Mouse (Mus musculus) hindbrain, embryonic 14.5 days (tissue): ENCODE measurements around the gene Ifi47. TPM values are rescaled to one million over a fixed set of nuclear protein-coding genes. Genes with fewer than 3 reads are reported as not detected.
"Not testable (repeated sequence)": the region's sequence is repeated elsewhere in the genome, so short reads cannot be mapped to it uniquely, and the experiment has no call there.

Experiments
- ATAC-seq: fragments of 200-750 bp; cut with Nextera tagmentation; 2 replicates; pipeline ENCODE4 v1.8.0; 2017; ENCODE audit warnings: moderate number of reproducible peaks, mild to moderate bottlenecking, moderate TSS enrichment, moderate library complexity; ENCODE audit not compliant: low FRiP score
- DNase-seq: peaks from one replicate; pipeline ENCODE4 v3.0.0-alpha.2; 2015; ENCODE audit warnings: low spot score
- H3K27ac ChIP-seq: fragments of 300-500 bp; sonication (generic); 2 replicates; pipeline ENCODE4 v1.5.1; 2014; ENCODE audit warnings: mild to moderate bottlenecking, moderate library complexity
- H3K27me3 ChIP-seq: fragments of 300-500 bp; sonication (generic); 2 replicates; pipeline ENCODE4 v1.6.1; 2014; ENCODE audit warnings: mild to moderate bottlenecking, low read length, mixed read lengths; ENCODE audit not compliant: control insufficient read depth, insufficient read depth
- H3K36me3 ChIP-seq: fragments of 300-500 bp; sonication (generic); replicated peaks from 2 replicates; pipeline ENCODE4 v1.6.1; 2014; ENCODE audit not compliant: control insufficient read depth, insufficient read depth
- H3K4me1 ChIP-seq: fragments of 300-500 bp; sonication (generic); replicated peaks from 2 replicates; pipeline ENCODE4 v1.6.1; 2014; ENCODE audit warnings: antibody characterized with exemption, low read length, mixed read lengths; ENCODE audit not compliant: control insufficient read depth, insufficient read depth
- H3K4me2 ChIP-seq: fragments of 300-500 bp; sonication (generic); replicated peaks from 2 replicates; pipeline ENCODE4 v1.6.1; 2014; ENCODE audit warnings: mild to moderate bottlenecking, moderate library complexity
- H3K4me3 ChIP-seq: fragments of 300-500 bp; sonication (generic); replicated peaks from 2 replicates; pipeline ENCODE4 v1.5.1; 2014; ENCODE audit warnings: mild to moderate bottlenecking, low read length
- H3K9ac ChIP-seq: fragments of 300-500 bp; sonication (generic); 2 replicates; pipeline ENCODE4 v1.6.1; 2014
- H3K9me3 ChIP-seq: fragments of 300-500 bp; sonication (generic); 2 replicates; pipeline ENCODE4 v1.6.1; 2016; ENCODE audit warnings: low read length; ENCODE audit not compliant: control insufficient read depth
- WGBS: fragments of 180-500 bp; shearing (Covaris S2); extraction: QIAGEN DNeasy Blood & Tissue Kit; methylation state at CpG from one replicate; pipeline ENCODE4 v1.1.7; 2014; 5-methylcytosine and 5-hydroxymethylcytosine counted together
- polyA plus RNA-seq: library from polyadenylated mRNA; unstranded; fragments of >200 nt; fragmentation: Nextera tagmentation; extraction: Ambion mirVana; gene quantifications from 2 replicates; pipeline ENCODE4 v1.2.1, GENCODE M21; 2014

Ifi47 gene
- polyA plus RNA-seq = 0.95 and 1.0 TPM in 2 replicates

- H3K9me3 ChIP-seq, H3K27me3 ChIP-seq, DNase-seq, H3K9ac ChIP-seq, ATAC-seq, H3K27ac ChIP-seq, H3K4me1 ChIP-seq, H3K4me3 ChIP-seq, H3K4me2 ChIP-seq, H3K36me3 ChIP-seq: not testable (repeated sequence)
- WGBS = 85% methylated on average over 6 of the region's 6 CpGs
Measured at GRCm38 (mm10) chr11:49076001-49076757, at the start of gene Ifi47. Ifi47 (plus strand) TSS chr11:49076587.

DNA sequence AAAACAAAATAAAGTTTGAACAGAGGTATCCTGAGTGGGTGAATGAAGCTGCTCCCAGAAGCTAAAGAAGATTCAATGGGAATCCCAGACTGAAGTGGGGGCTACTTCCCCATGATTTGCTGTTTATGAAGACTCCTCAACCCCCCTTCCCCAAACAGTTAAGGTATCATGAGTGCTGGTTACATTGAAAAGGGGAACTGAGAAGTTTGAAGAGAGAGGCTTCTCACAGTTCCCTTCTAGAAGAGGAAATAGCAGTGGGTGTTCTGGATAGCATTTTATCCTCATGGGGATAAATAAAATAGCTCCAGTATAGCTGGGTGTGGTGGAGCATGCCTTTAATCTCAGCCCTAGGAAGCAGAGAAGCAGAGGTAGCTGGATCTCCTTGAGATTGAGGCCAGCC lies 26.3 kb upstream of the Ifi47 start:
- not testable (repeated sequence) for H3K27me3 ChIP-seq, H3K4me2 ChIP-seq, H3K36me3 ChIP-seq, DNase-seq, H3K4me1 ChIP-seq, H3K9me3 ChIP-seq, H3K27ac ChIP-seq, H3K9ac ChIP-seq, ATAC-seq, H3K4me3 ChIP-seq

GRCm38 (mm10) chr11:49051093-49051891 lies 25.1 kb upstream of the Ifi47 start, which contains the start of gene 9930111J21Rik2:
9930111J21Rik2 (minus strand) TSS chr11:49051242.
- ATAC-seq, H3K4me3 ChIP-seq, H3K4me2 ChIP-seq, H3K4me1 ChIP-seq, H3K27me3 ChIP-seq, H3K9ac ChIP-seq, H3K9me3 ChIP-seq, H3K27ac ChIP-seq, DNase-seq, H3K36me3 ChIP-seq: not testable (repeated sequence)
- 82% methylated on average over 1 of the region's 6 CpGs for WGBS

DNA sequence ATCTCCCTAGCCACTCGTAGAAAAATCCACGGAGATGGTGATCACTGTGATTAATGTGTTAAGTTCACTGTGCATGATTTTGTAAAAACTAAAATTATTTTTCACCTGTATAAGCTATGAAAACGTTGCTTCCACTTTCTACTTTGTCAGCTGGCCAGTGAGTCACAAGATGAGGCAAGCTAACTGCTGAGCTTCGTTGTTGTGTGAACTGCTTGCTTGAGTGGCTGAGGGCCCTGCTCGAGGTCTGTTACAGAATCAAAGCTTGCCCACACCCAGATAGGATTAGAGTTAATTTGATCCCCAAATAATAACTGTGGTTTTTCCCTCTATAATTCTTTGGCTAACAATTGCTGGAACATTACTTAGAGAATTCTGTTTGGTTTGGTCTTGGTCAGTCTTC lies 24.5 kb upstream of the Ifi47 start:
- not testable (repeated sequence) for H3K27ac ChIP-seq, H3K4me1 ChIP-seq, H3K9ac ChIP-seq, H3K27me3 ChIP-seq, ATAC-seq, H3K4me3 ChIP-seq, DNase-seq, H3K9me3 ChIP-seq, H3K36me3 ChIP-seq, H3K4me2 ChIP-seq
- no CpG with 5 or more reads among the region's 5 CpGs for WGBS

DNA sequence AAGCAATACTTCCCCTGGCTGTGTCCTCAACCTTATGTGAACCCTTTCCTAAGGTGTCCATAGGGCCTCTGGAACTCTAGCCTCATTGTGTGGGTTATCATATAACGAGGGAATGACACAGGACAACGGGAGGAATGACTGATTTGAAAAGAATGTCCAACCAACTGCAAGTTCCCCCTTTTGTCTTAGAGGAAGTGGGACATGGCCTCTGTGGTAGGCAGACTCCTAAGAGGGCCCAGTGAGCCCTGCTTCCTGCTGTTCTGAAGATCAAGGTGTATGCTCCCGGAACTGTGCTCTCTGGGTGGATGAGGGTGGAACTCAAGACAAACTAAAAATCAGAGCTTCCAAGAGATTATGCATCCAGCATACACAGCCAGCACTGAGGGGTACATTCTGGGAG lies 16.3 kb upstream of the Ifi47 start:
- not testable (repeated sequence) for H3K4me2 ChIP-seq, H3K9me3 ChIP-seq, H3K36me3 ChIP-seq, H3K9ac ChIP-seq, ATAC-seq, H3K27ac ChIP-seq, H3K4me3 ChIP-seq, H3K4me1 ChIP-seq, DNase-seq, H3K27me3 ChIP-seq
- WGBS = no CpG with 5 or more reads among the region's 3 CpGs

DNA sequence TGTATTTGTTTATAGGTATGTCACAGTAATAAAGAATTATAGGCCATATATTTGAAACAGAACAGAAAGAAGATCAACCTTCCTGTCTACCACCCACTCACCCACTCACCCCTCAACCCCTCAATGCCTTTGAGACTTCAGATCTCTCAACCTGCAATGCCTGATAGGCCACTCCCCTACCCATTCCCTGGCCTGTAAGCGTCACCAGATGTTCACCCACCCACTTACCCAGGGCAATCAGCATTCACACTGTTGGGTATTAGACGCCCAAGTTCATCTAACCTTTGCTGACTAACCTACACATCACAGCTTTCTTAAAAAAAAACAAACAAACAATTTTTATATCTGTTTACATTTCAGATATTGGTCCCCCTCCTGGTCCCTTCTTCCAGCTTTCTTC lies 14.5 kb upstream of the Ifi47 start:
- not testable (repeated sequence) for DNase-seq, H3K27ac ChIP-seq, H3K9ac ChIP-seq, H3K9me3 ChIP-seq, H3K4me2 ChIP-seq, H3K36me3 ChIP-seq, H3K27me3 ChIP-seq, H3K4me1 ChIP-seq, H3K4me3 ChIP-seq, ATAC-seq
- 87% methylated on average over 2 of the region's 2 CpGs for WGBS

DNA sequence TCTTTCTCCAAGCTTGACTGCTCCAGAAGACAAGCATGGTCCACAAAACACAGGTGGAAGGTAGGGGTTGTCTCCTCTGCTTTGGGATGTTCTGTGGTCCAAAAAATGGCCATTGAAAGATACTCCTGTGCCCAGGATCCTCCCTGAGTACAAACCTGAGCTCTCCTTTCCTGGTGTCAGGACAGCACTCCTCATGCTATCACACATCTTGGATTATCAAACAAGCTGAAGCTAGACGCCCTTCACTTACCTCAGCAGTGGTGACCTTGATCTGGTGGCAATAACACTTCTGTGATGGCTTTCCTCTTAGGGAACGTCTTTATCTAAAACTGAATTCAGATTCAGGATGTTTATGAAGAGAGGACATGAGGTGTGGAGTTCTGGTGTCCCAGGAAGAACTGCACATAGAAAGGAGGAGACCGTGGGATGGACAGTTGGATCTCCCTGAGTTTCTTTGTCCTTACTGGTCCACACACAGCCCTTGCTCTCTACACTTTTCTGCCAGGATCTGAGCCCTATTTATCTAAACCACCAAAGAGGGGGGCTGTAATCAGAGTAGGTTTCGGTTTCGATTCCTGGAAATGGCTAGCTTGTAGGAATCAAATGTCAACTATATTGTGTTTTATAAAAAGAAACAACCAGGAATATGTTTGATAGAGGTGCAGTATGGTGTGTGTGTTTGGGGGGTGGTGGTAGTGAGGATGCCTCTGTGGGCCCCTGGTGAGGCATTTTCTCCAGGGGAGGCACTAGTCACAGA lies 12.5 kb upstream of the Ifi47 start, which contains the start of gene Tgtp2:
Tgtp2 (minus strand) TSS at position 494 of the 757 bp plus-strand sequence.
- not testable (repeated sequence) for H3K9me3 ChIP-seq, H3K27ac ChIP-seq, ATAC-seq, DNase-seq, H3K9ac ChIP-seq, H3K4me1 ChIP-seq, H3K4me2 ChIP-seq, H3K36me3 ChIP-seq, H3K4me3 ChIP-seq, H3K27me3 ChIP-seq
- 87% methylated on average over 5 of the region's 5 CpGs for WGBS

- ATAC-seq (no peak), DNase-seq (no peak)
- Histone ChIP-seq H3K4me2 (no peak overlapping the region), H3K4me3 (no peak overlapping the region), H3K4me1 (no peaks in the 10 kb centered on the region), H3K27me3 (no peaks in the 10 kb centered on the region), H3K27ac (no peak overlapping the region), H3K9ac (no peak overlapping the region), H3K9me3 (no peaks in the 10 kb centered on the region), H3K36me3 (no peaks in the 10 kb centered on the region)
- 96% methylated on average over 1 of the region's 1 CpGs for whole genome bisulfite sequencing
Measured at GRCm38 (mm10) chr11:49068358-49068757, 8.0 kb upstream of the Ifi47 start.

DNA sequence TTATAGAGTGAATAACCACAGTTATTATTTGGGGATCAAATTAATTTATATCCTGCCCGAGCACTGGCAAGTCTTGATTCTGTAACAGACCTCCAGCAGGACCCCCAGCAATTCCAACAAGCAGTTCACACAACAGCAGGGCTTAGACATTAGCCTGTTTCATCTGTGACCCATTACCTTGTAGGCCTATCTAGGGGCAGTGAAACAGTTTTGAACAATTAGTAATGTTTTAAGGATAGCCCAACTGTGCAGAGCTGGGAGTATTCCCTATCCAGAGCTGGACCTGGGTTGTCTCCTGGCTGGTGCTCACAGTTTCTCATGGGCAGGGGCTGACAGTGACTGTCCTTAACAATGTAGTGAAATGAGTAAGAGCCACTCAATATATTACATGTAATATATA lies 625 bp downstream of the Ifi47 start:
- no peak overlapping the region for H3K9ac ChIP-seq
- H3K9me3 ChIP-seq = no peaks in the 10 kb centered on the region
- no peaks in the 10 kb centered on the region for H3K36me3 ChIP-seq
- no peak overlapping the region for H3K4me2 ChIP-seq
- no peak overlapping the region for H3K4me3 ChIP-seq
- H3K27me3 ChIP-seq = no peaks in the 10 kb centered on the region
- 85% methylated on average over 1 of the region's 1 CpGs for WGBS
- DNase-seq (no peak), ATAC-seq (no peak)
- H3K27ac ChIP-seq = no peak overlapping the region
- no peaks in the 10 kb centered on the region for H3K4me1 ChIP-seq
